Mouse (Mus musculus) frontal cortex, adult (tissue): ENCODE measurements at regions not wholly inside any gene's neighbourhood (a gene's known extent, or its start where the extent isn't known, plus 50 kb on each side); places are given as distances from the start of the nearest gene placed in this dataset.

Experiments used
- ATAC-seq: cut with Nextera tagmentation; 2 replicates; pipeline ENCODE4 v1.9.2; 2017; ENCODE audit warnings: mild to moderate bottlenecking, moderate library complexity, mixed read lengths; ENCODE audit not compliant: low TSS enrichment

GRCm38 (mm10) chr1:195312426-195312825 lies 135.9 kb upstream of the Cr2 start:
- no peak for ATAC-seq

GRCm38 (mm10) chr1:195285076-195285475 lies 108.6 kb upstream of the Cr2 start:
- ATAC-seq = no peak

- ATAC-seq = no peak
Measured at GRCm38 (mm10) chr1:195241496-195241895, 65.0 kb upstream of the Cr2 start.

- peak; percentile 95 for ATAC-seq
Measured at GRCm38 (mm10) chr1:195232658-195233057, 56.1 kb upstream of the Cr2 start.

- no peak for ATAC-seq
Measured at GRCm38 (mm10) chr1:195227007-195227406, 50.5 kb upstream of the Cr2 start.
